Mouse (Mus musculus): Measurements from ENCODE around the gene Osbpl11.
"Not testable (repeated sequence)": the region's sequence is repeated elsewhere in the genome, so short reads cannot be mapped to it uniquely, and the experiment has no call there.

The Osbpl11 gene

GRCm38 (mm10) chr16:33176831-33177230, 8.0 kb upstream of the Osbpl11 start:
- peak in 1 of 2 experiments; percentile 62 for DNase-seq (ENCODE audit: inconsistent age in 2 of 2, low spot score in 1 of 2)

DNA sequence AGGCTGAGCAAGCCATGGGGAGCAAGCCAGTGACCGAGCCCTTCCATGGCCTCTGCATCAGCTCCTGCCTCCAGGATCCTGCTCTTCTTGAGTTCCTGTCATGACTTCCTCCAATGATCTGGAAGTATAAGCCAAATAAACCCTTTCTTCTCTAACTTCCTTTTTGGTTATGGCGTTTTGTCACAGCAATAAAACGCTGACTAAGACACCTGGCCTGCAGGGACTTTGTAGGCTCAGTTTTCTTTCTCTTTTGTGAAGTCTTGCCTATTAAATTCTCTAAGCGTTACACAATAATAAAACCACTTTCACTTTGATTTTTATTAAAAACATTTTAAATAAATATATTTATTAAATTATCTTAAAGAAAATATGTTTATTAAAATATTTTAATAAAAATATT, 7.1 kb upstream of the Osbpl11 start:
- DNase-seq (ENCODE audit: inconsistent age in 2 of 2, low spot score in 1 of 2) = no peak

DNA sequence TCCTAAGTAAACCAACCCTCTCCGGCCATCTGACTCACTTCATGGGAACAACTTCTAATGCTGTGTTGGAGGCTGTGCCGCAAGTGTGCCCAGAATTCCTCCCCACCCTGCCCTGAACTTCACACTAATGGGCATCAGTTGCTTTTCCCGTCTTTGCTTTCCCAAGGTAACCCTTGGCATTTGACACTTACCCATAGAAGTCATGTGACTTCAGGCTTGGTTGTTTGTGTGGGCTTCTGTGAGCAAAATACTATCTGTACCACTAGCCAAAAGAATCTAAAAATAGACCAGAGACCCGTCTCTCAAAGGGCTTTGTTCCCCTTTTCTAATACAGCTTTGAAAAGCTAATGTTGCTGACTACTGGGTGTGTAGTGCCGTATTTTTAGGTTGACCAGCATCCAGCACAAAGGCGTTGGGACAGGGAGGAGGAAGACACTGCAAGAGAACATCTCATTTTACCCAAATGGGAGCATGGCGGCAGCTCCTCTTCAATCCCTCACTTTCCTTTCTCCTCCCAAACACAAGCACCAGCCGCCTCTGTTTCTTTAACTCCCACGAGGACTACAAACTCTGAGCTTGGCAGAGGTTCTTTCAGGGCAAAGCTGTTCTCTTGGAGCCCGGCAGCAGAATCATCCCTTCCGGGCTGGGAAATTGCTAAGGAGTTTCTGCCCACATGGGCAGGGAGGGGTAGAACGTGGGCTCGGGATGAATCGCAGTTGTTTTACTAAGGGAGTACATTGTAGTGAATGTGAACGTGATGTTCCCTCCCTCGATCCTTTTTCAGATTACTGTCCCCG, 6.4 kb upstream of the Osbpl11 start:
- DNase-seq (ENCODE audit: inconsistent age in 2 of 2, low spot score in 1 of 2) = peak in 1 of 2 experiments; percentile 52

GRCm38 (mm10) chr16:33179222-33179621, 5.6 kb upstream of the Osbpl11 start:
- not testable (repeated sequence) for DNase-seq (ENCODE audit: inconsistent age in 2 of 2, low spot score in 1 of 2)

GRCm38 (mm10) chr16:33179911-33180310, 5.0 kb upstream of the Osbpl11 start:
- DNase-seq (ENCODE audit: inconsistent age in 2 of 2, low spot score in 1 of 2) = no peak

DNA sequence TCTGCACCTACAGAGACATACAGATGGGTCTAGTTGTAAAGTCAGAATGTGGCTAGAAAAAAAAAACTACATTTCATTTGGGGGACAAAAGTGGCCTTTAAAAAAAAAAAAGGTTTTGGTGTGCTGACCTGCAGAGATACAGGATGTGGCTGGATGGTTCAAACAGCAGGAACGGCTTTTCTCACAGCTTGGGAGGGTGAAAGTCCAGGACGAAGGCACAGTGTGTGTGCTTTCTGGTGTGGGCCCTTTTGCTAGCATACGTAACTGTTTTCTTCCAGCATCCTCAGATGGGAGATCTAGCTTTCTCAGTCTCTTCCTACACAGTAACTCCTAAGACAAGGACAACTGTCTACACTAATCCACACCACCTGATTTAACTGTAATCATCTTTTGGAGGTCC, 4.1 kb upstream of the Osbpl11 start:
- no peak for DNase-seq (ENCODE audit: inconsistent age in 2 of 2, low spot score in 1 of 2)

- DNase-seq (ENCODE audit: inconsistent age in 2 of 2, low spot score in 1 of 2) = peak in 1 of 2 experiments; percentile 75
Observed at GRCm38 (mm10) chr16:33185261-33186046, 583 bp downstream of the Osbpl11 start.

DNA sequence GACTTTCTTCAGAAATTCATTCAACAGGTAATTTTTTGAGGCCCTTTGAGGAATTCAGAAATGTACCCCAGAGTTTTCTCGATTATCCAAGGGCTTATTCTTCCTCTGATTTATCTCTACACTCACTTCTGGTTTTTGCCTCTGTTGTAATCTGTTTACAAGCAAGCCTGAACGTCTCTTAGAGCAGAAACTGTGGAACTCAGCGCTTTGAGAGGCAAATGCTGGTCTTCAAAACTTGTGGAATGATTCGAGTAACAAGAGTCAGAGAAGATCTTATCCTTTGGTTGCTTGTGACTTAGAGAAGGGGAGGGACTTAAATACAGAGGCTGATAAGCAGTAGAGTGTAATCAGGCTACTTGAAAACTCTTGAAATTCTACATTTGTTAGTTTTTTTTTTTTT, 1.3 kb downstream of the Osbpl11 start:
- peak in 1 of 2 experiments; percentile 63 for DNase-seq (ENCODE audit: inconsistent age in 2 of 2, low spot score in 1 of 2)

- peak in 1 of 2 experiments; percentile 49 for DNase-seq (ENCODE audit: inconsistent age in 2 of 2, low spot score in 1 of 2)
Observed at GRCm38 (mm10) chr16:33188076-33188475, 3.2 kb downstream of the Osbpl11 start.

DNA sequence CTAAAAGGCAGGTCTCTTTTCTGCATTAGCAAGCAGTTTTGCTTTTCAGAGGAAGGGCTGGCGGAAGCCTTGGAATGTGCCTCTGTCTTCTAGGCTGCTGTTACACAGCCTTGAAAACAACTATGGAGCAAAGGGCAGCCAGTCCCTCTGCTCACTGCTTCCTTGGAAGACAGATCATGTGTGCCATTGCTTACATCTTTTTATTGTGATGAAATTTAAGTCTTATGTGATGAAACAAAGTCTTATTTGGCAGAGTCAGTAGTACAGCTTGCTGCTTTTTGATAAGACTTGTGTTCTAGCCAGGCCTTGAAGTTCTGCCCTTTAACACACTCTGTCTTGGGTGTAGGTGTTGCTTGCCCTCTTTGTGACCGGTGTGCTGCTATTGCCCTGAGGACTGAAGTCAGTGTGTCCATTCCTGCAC, 6.8 kb downstream of the Osbpl11 start:
- DNase-seq (ENCODE audit: inconsistent age in 2 of 2, low spot score in 1 of 2) = peak in 1 of 2 experiments; percentile 84

- peak in 1 of 2 experiments; percentile 53 for DNase-seq (ENCODE audit: inconsistent age in 2 of 2, low spot score in 1 of 2)
Observed at GRCm38 (mm10) chr16:33192280-33192679, 7.4 kb downstream of the Osbpl11 start.

DNA sequence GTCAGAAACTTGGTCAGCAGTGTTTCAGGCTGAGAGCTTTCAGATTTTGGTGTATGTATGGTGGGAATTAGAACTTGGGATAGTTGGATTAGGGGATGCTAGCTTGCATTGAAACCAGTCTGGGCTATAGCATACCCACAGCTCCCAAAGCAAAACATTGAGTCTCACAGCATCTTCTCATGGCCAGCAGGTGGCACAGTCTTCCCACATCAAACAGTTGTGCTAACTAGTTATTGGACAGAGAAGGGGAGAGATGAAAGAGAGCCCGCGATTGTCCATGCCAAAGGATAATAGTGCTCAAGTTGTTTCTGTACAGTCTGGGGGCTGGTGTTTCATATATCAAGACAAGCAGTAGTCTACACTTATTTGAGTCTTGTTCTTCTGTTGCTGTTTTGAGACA, 8.8 kb downstream of the Osbpl11 start:
- DNase-seq (ENCODE audit: inconsistent age in 2 of 2, low spot score in 1 of 2) = peak; percentile 57 to 78

DNA sequence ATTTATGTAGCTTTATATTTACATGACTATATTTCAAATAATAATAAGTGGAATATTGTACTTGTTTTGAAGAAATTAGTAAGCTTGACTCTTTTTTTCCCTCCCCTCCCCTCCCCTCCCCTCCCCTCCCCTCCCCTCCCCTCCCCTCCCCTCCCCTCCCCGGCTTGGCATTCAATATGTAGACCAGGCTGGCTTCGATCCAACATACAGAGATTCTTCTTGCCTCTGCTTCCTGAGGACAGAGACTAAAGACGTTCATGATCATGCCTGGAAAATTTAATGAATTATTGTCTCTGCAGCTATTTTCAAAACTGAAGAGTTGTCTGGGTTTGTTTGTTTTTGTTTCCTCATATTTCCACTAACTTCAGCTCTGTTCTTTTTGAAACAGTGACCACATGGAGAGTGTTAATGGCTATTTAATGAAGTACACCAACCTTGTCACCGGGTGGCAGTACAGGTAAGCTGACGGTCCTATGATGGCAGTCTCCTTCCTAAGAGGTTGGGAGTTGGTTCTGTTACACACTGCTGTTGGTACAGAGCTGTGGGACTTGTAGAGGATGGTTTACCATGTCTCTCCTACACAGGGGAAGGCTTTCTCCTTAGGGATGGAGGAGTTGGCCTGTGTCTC, 10.9 kb downstream of the Osbpl11 start:
- peak in 1 of 2 experiments; percentile 72 for DNase-seq (ENCODE audit: inconsistent age in 2 of 2, low spot score in 1 of 2)

DNA sequence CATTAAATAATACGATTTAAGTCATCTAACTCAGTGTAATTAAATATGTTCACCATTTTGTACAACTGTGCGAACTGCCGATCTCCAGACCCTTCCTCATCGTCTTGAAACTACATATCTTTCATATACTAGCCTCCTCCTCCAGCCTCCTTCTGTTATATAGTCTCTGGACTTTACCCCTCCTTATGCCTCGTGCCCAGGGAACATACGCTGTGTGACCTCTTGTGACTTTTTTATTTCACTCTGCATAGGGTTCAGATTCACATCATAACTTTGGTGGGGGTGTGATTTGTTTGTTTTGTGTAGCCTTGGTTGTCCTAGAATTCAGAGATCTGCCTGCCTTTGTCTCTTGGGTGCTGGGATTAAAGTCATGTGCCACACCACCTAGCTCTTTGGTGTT, 11.7 kb downstream of the Osbpl11 start:
- no peak for DNase-seq (ENCODE audit: inconsistent age in 2 of 2, low spot score in 1 of 2)

GRCm38 (mm10) chr16:33200589-33200988, 15.7 kb downstream of the Osbpl11 start:
- no peak for DNase-seq (ENCODE audit: inconsistent age in 2 of 2, low spot score in 1 of 2)

GRCm38 (mm10) chr16:33210812-33211211, 25.9 kb downstream of the Osbpl11 start:
- DNase-seq (ENCODE audit: inconsistent age in 2 of 2, low spot score in 1 of 2) = no peak

- no peak for DNase-seq (ENCODE audit: inconsistent age in 2 of 2, low spot score in 1 of 2)
Observed at GRCm38 (mm10) chr16:33216313-33217003, 31.6 kb downstream of the Osbpl11 start.

GRCm38 (mm10) chr16:33217553-33218085, 32.7 kb downstream of the Osbpl11 start:
- DNase-seq (ENCODE audit: inconsistent age in 2 of 2, low spot score in 1 of 2) = not testable (repeated sequence)

DNA sequence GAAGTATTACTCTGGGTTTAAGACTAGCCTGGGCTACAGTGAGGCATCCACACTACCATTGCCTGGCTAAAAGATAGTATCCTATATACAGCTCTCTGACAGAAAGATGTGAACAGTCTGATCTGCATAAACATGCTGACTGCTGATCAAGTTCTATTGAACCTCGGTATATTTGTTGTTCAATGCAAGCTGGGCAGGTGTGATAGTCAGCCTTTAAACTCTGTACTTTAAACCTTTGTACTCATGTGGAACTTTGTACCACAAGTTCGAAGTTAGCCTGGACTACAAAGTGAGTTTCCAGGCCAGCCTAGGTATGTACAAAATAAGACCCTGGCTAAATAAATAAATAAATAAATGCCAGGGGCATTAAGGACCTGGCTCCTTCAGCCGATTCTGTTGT, 37.6 kb downstream of the Osbpl11 start:
- DNase-seq (ENCODE audit: inconsistent age in 2 of 2, low spot score in 1 of 2) = no peak

DNA sequence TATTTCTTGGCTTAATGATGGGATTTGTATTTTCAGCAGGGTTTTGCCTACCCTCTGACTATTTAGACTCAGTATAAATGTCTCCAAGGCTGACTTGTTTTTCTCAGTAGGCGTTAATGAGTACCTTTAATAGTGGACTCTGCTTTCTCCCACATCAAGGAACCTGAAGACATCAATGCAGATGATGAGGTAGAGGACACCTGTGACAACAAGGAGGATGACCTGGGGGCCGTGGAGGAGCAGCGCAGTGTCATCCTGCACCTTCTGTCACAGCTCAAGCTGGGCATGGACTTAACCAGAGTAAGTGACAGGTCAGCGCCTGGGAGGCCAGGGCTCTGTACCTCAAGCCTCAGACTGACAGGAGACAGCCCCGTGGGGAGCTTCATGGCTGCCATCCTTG, 39.5 kb downstream of the Osbpl11 start:
- DNase-seq (ENCODE audit: inconsistent age in 2 of 2, low spot score in 1 of 2) = no peak

- no peak for DNase-seq (ENCODE audit: inconsistent age in 2 of 2, low spot score in 1 of 2)
Observed at GRCm38 (mm10) chr16:33234128-33234527, 49.3 kb downstream of the Osbpl11 start.

Measured in adrenal gland, adult (tissue).